Mouse (Mus musculus) E14TG2a.4 (cell line): ENCODE results near the gene Syngap1.

Experiments used
- CTCF ChIP-seq: conservative IDR thresholded peaks from 2 replicates; pipeline ENCODE4 v1.5.1; 2014; ENCODE audit warnings: low read length
- POU5F1 ChIP-seq: IDR thresholded peaks from 2 replicates; pipeline ENCODE4 v1.6.1; 2014; ENCODE audit warnings: low read length, borderline replicate concordance

- TF ChIP-seq CTCF (no peak), POU5F1 (no peak)
These were observed 12.7 kb downstream of the Syngap1 start for GRCm38 (mm10) chr17:26953726-26954125.
